Mouse (Mus musculus) layer of hippocampus, adult 9-10 months (tissue): ENCODE measurements around the gene Gjb3.

Experiments used
- DNase-seq: peaks from one replicate; pipeline ENCODE4 v3.0.0; 2022; ENCODE audit warnings: low spot score

Gjb3 gene

GRCm38 (mm10) chr4:127330181-127331100, at the start of gene Gjb3:
Gene Gjb3, minus strand, starts transcription at chr4:127330844.
- no peak for DNase-seq

- DNase-seq = no peak
These were observed 46.7 kb upstream of the Gjb3 start for GRCm38 (mm10) chr4:127377344-127377743.

- DNase-seq = no peak
These were observed 45.0 kb upstream of the Gjb3 start for GRCm38 (mm10) chr4:127375541-127376177.

GRCm38 (mm10) chr4:127374645-127375044, 44.0 kb upstream of the Gjb3 start:
- no peak for DNase-seq

- no peak for DNase-seq
These were observed 42.8 kb upstream of the Gjb3 start for GRCm38 (mm10) chr4:127373491-127373890.

- no peak for DNase-seq
These were observed 40.9 kb upstream of the Gjb3 start for GRCm38 (mm10) chr4:127371546-127371945.

GRCm38 (mm10) chr4:127370447-127370846, 39.8 kb upstream of the Gjb3 start:
- DNase-seq = no peak

GRCm38 (mm10) chr4:127368379-127368973, 37.8 kb upstream of the Gjb3 start:
- DNase-seq = no peak

- no peak for DNase-seq
These were observed 35.2 kb upstream of the Gjb3 start for GRCm38 (mm10) chr4:127365834-127366233.

- no peak for DNase-seq
These were observed 34.8 kb upstream of the Gjb3 start for GRCm38 (mm10) chr4:127365433-127365832.

GRCm38 (mm10) chr4:127364431-127364830, 33.8 kb upstream of the Gjb3 start:
- no peak for DNase-seq

- no peak for DNase-seq
These were observed 32.7 kb upstream of the Gjb3 start for GRCm38 (mm10) chr4:127363331-127363730.

GRCm38 (mm10) chr4:127362520-127362919, 31.9 kb upstream of the Gjb3 start:
- DNase-seq = no peak

- DNase-seq = no peak
These were observed 27.4 kb upstream of the Gjb3 start, which contains the start of gene Gjb5 for GRCm38 (mm10) chr4:127358018-127358417. Gene Gjb5, minus strand, starts transcription at chr4:127358181.

GRCm38 (mm10) chr4:127354506-127355485, 24.2 kb upstream of the Gjb3 start:
- DNase-seq = no peak

- no peak for DNase-seq
These were observed 23.4 kb upstream of the Gjb3 start, which contains the start of gene Gjb4 for GRCm38 (mm10) chr4:127353951-127354438. Gene Gjb4, minus strand, starts transcription at chr4:127354081.

- no peak for DNase-seq
These were observed 21.9 kb upstream of the Gjb3 start for GRCm38 (mm10) chr4:127352594-127352993.

GRCm38 (mm10) chr4:127349560-127350300, 19.1 kb upstream of the Gjb3 start:
- no peak for DNase-seq

GRCm38 (mm10) chr4:127345000-127345399, 14.4 kb upstream of the Gjb3 start:
- no peak for DNase-seq

- no peak for DNase-seq
These were observed 10.7 kb upstream of the Gjb3 start for GRCm38 (mm10) chr4:127341372-127341771.

- no peak for DNase-seq
These were observed 7.0 kb upstream of the Gjb3 start for GRCm38 (mm10) chr4:127337668-127338067.
